ENCODE assay signal across 7 mouse cellular contexts in the genomic region with DNA sequence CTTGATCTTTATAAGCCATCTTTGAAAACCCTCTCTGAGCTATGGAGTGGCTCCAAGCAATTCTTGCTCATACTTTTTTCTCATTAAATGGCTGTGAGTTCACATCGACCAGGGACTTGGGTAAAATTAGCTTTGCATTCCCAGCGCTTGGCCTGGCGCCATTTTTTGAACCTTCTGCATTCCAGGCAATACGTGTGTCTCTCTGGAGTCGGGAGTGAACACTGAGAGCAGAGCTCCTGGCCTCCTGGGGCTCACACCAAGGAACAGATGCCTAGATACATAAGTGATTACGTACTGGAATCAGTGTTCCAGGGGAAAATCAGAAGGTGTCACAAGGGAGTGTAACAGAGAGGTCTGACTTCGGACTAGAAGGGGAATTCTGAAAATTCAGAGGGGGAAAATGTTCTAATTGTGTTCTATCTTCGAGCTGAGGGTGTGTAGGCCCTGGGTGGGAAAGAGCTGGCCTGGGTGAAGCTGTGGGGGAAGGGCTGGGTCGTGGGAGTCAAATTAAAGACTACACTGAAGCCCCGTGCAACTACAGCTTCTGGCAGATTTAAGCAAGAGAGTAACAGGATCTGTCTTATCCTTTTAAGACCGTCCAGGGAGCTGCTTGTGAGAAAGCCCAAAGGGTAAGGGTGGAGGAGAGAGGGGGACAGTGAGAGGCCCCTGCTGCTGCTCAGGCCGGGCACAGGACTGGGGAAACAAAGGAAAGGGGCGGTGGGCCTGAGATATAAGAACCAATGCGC.
A peak's percentile ranks its signal among the peaks of the same experiment; 100 is the strongest.
DNase-seq lines count a peak whose midpoint lies in the region; ATAC-seq and TF ChIP-seq lines count a peak whose summit lies in the region.

No protein-coding gene starts in this region.

- ATAC-seq in hindbrain, embryonic 12.5 days (ENCODE audit: low FRiP score) = no peak
- ATAC-seq in liver, embryonic 11.5 days (replicated peaks; ENCODE audit: low FRiP score) = no peak

- H3K4me1 ChIP-seq in brown adipose tissue, adult 24 weeks (ENCODE audit: control insufficient read depth, insufficient read depth, insufficient read length, low read length) = peaks cover 22% of the 10 kb centered on the region
- peaks cover 38% of the 10 kb centered on the region for H3K4me1 ChIP-seq in hindbrain, embryonic 12.5 days
- no peaks in the 10 kb centered on the region; the same call in 1 of the 2 replicates for H3K4me1 ChIP-seq in liver, embryonic 11.5 days (replicated peaks; ENCODE audit: control insufficient read depth, insufficient read depth, low read length)

- DNase-seq in Muller cell, postnatal 12 days (ENCODE audit: inconsistent ontology term) = peak; percentile 82
- peak; percentile 80 for DNase-seq in gastrocnemius, adult 2 months
- DNase-seq in liver, embryonic 11.5 days (ENCODE audit: low spot score) = no peak
- DNase-seq in natural killer cell, adult 2 months (ENCODE audit: low spot score in 2 of 2) = no peak
- no peak for DNase-seq in lung, postnatal 36 days

- H3K27me3 ChIP-seq in hindbrain, embryonic 12.5 days = no peaks in the 10 kb centered on the region
- H3K27me3 ChIP-seq in liver, embryonic 11.5 days (replicated peaks; ENCODE audit: control insufficient read depth, insufficient read depth, low read length) = no peaks in the 10 kb centered on the region

- no peaks in the 10 kb centered on the region for H3K36me3 ChIP-seq in hindbrain, embryonic 12.5 days
- no peaks in the 10 kb centered on the region for H3K36me3 ChIP-seq in liver, embryonic 11.5 days (ENCODE audit: control insufficient read depth, insufficient read depth, low read length)

- H3K27ac ChIP-seq in brown adipose tissue, adult 24 weeks (replicated peaks; ENCODE audit: low read depth, low read length) = peak overlapping the region; percentile 28
- H3K27ac ChIP-seq in gastrocnemius, adult 2 months = peak overlapping the region; percentile 73
- peak overlapping the region; percentile 72 for H3K27ac ChIP-seq in hindbrain, embryonic 12.5 days
- H3K27ac ChIP-seq in liver, embryonic 11.5 days (ENCODE audit: low read depth, low read length) = peak overlapping the region; percentile 38

- H3K4me2 ChIP-seq in hindbrain, embryonic 12.5 days (replicated peaks) = no peak overlapping the region
- H3K4me2 ChIP-seq in liver, embryonic 11.5 days = no peak overlapping the region

- 45% methylated on average over 14 of the region's 14 CpGs for WGBS in hindbrain, embryonic 12.5 days
- 58% methylated on average over 14 of the region's 14 CpGs for WGBS in liver, embryonic 11.5 days

- intact Hi-C loops in gastrocnemius, adult 2 months (cut with DNase I) = no loop called here

- H3K9me3 ChIP-seq in hindbrain, embryonic 12.5 days (replicated peaks) = no peaks in the 10 kb centered on the region
- H3K9me3 ChIP-seq in liver, embryonic 11.5 days (ENCODE audit: control insufficient read depth, low read length) = no peaks in the 10 kb centered on the region

- no peak overlapping the region for H3K4me3 ChIP-seq in brown adipose tissue, adult 24 weeks (ENCODE audit: insufficient read depth, low read depth, low read length)
- H3K4me3 ChIP-seq in gastrocnemius, adult 2 months = peak overlapping the region; percentile 34
- no peak overlapping the region for H3K4me3 ChIP-seq in hindbrain, embryonic 12.5 days
- no peak overlapping the region for H3K4me3 ChIP-seq in liver, embryonic 11.5 days (ENCODE audit: low read depth, low read length)

- no peak for TF ChIP-seq CTCF in gastrocnemius, adult 2 months (IDR thresholded peaks at IDR 0.05)

- H3K9ac ChIP-seq in hindbrain, embryonic 12.5 days = no peak overlapping the region
- no peak overlapping the region for H3K9ac ChIP-seq in liver, embryonic 11.5 days (ENCODE audit: low read depth, low read length)

Comparison
In these comparisons a context has a peak if more than half of its experiments do, and no peak if none do; other contexts are left out.
1. DNase-seq: peak in Muller cell, postnatal 12 days (single experiment) and gastrocnemius, adult 2 months (single experiment); none in liver, embryonic 11.5 days (single experiment), natural killer cell, adult 2 months (0 of 2) and lung, postnatal 36 days (single experiment).
2. Peak in every context shown above with its lines, with median percentiles within 50 percentile points of each other: H3K27ac ChIP-seq.